Mouse (Mus musculus): ENCODE data around the gene Grin2d. TPM values are rescaled to one million over a fixed set of nuclear protein-coding genes. Genes with fewer than 3 reads are reported as not detected.

The Grin2d gene
- polyA plus RNA-seq, 1 experiment from 2014 or later = 0.10 TPM

Other genes with a start within 250 kb of the Grin2d start
- gene Mamstr, start 238.4 kb downstream of the Grin2d start, polyA plus RNA-seq (2016; fragmentation: Nextera tagmentation; extraction: Ambion mirVana) = 2.2 and 3.2 TPM in 2 replicates
- 0.16 and 0.21 TPM in 2 replicates for gene Fut2, start 212.0 kb downstream of the Grin2d start, polyA plus RNA-seq (2016; fragmentation: Nextera tagmentation; extraction: Ambion mirVana)
- gene Ntn5, start 194.4 kb downstream of the Grin2d start, polyA plus RNA-seq (2016; fragmentation: Nextera tagmentation; extraction: Ambion mirVana) = 0.16 and 0.39 TPM in 2 replicates
- 0.54 and 0.83 TPM in 2 replicates for gene Sec1, start 184.0 kb downstream of the Grin2d start, polyA plus RNA-seq (2016; fragmentation: Nextera tagmentation; extraction: Ambion mirVana)
- gene Car11, start 178.5 kb downstream of the Grin2d start, polyA plus RNA-seq (2016; fragmentation: Nextera tagmentation; extraction: Ambion mirVana) = 2.2 and 4.9 TPM in 2 replicates
- 3.7 and 4.7 TPM in 2 replicates for gene Dbp, start 173.3 kb downstream of the Grin2d start, polyA plus RNA-seq (2016; fragmentation: Nextera tagmentation; extraction: Ambion mirVana)
- gene Rpl18, start 162.9 kb downstream of the Grin2d start, polyA plus RNA-seq (2016; fragmentation: Nextera tagmentation; extraction: Ambion mirVana) = 1,218 and 1,459 TPM in 2 replicates
- 45.5 and 49.3 TPM in 2 replicates for gene Sphk2, start 160.4 kb downstream of the Grin2d start, polyA plus RNA-seq (2016; fragmentation: Nextera tagmentation; extraction: Ambion mirVana)
- 2.1 and 2.4 TPM in 2 replicates for gene Fam83e, start 157.2 kb downstream of the Grin2d start, polyA plus RNA-seq (2016; fragmentation: Nextera tagmentation; extraction: Ambion mirVana)
- gene Spaca4, start 152.6 kb downstream of the Grin2d start, polyA plus RNA-seq (2016; fragmentation: Nextera tagmentation; extraction: Ambion mirVana) = not detected in 2 replicates
- 2.2 and 3.2 TPM in 2 replicates for gene Lmtk3, start 94.6 kb downstream of the Grin2d start, polyA plus RNA-seq (2016; fragmentation: Nextera tagmentation; extraction: Ambion mirVana)
- 1.8 and 2.1 TPM in 2 replicates for gene Sult2b1, start 93.7 kb downstream of the Grin2d start, polyA plus RNA-seq (2016; fragmentation: Nextera tagmentation; extraction: Ambion mirVana)
- gene Cyth2, start 63.8 kb downstream of the Grin2d start, polyA plus RNA-seq (2016; fragmentation: Nextera tagmentation; extraction: Ambion mirVana) = 170 TPM in 2 replicates
- 1.2 and 1.4 TPM in 2 replicates for gene Kcnj14, start 53.6 kb downstream of the Grin2d start, polyA plus RNA-seq (2016; fragmentation: Nextera tagmentation; extraction: Ambion mirVana)
- 116 and 156 TPM in 2 replicates for gene Grwd1, start 47.4 kb downstream of the Grin2d start, polyA plus RNA-seq (2016; fragmentation: Nextera tagmentation; extraction: Ambion mirVana)
- 36.8 and 41.2 TPM in 2 replicates for gene Kdelr1, start 5.6 kb downstream of the Grin2d start, polyA plus RNA-seq (2016; fragmentation: Nextera tagmentation; extraction: Ambion mirVana)
- 1.4 and 1.5 TPM in 2 replicates for gene Syngr4, start 18.3 kb upstream of the Grin2d start, polyA plus RNA-seq (2016; fragmentation: Nextera tagmentation; extraction: Ambion mirVana)
- 4.8 and 5.7 TPM in 2 replicates for gene Tmem143, start 18.6 kb upstream of the Grin2d start, polyA plus RNA-seq (2016; fragmentation: Nextera tagmentation; extraction: Ambion mirVana)
- 18.5 and 34.5 TPM in 2 replicates for gene Emp3, start 43.0 kb upstream of the Grin2d start, polyA plus RNA-seq (2016; fragmentation: Nextera tagmentation; extraction: Ambion mirVana)
- gene Ccdc114, start 45.7 kb upstream of the Grin2d start, polyA plus RNA-seq (2016; fragmentation: Nextera tagmentation; extraction: Ambion mirVana) = 4.4 and 6.3 TPM in 2 replicates
- gene Abcc6, start 151.9 kb upstream of the Grin2d start, polyA plus RNA-seq (2016; fragmentation: Nextera tagmentation; extraction: Ambion mirVana) = 0.10 and 0.20 TPM in 2 replicates
- 27.0 and 29.6 TPM in 2 replicates for gene Nomo1, start 155.3 kb upstream of the Grin2d start, polyA plus RNA-seq (2016; fragmentation: Nextera tagmentation; extraction: Ambion mirVana)
- 0.06 and 0.13 TPM in 2 replicates for gene Kcnj11, start 222.4 kb upstream of the Grin2d start, polyA plus RNA-seq (2016; fragmentation: Nextera tagmentation; extraction: Ambion mirVana)

Measured in limb, embryonic 10.5 days (tissue).